7 mouse cellular contexts compared by ENCODE assay signal in genomic region chr13:52341981-52342380, GRCm38 (mm10).
"Had no signal": no experiment of that assay in that cellular context is flagged by ENCODE, and none has a peak within 500 bp of the region (broad histone marks: within the 10 kb centered on the region; RNA-seq: fewer than 3 reads in every experiment).

No protein-coding gene starts in this region.

- DNase-seq: kidney, adult 18-20 months; kidney, postnatal 10 days; kidney, postnatal 4 days; liver, embryonic 13.5 days; liver, postnatal 0 days; lung, postnatal 14 days; spleen, adult 18-20 months had no signal
